Mouse (Mus musculus) spleen, postnatal 36 days (tissue): ENCODE measurements around the gene Unc50.

Experiments used
- DNase-seq, 2 experiments: peaks; one replicate each; pipeline ENCODE4 v3.0.0; 2022; ENCODE audit warnings: low spot score in 2 of 2, mixed read lengths in 1 of 2

The Unc50 gene

DNA sequence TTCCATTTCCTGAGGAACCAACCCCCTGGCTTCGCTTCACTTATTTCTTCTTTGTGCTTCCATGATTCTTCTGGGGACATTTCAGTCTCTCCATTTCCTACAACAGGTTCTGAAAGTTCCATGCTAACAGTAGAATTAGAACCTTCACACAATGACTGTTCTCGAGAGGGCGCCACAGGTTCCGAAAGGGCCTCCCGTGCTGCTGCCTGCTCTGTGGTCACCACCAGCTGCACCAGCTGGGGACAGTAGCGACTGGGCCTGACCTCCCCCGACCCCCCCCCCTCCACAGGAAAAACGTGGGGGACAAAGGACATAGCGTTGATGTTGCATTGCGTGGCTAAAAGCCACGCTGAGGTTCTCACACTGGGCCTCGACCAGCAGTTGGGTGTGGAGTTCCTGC is 58.6 kb downstream of the Unc50 start:
- DNase-seq: no peak
